Mouse (Mus musculus) fat pad, adult 2 months (tissue): Measurements from ENCODE around the gene Sema4d.

Experiments
- DNase-seq: peaks from one replicate; pipeline ENCODE4 v3.0.0-alpha.2; 2011; ENCODE audit warnings: low read depth, low spot score; ENCODE audit errors: extremely low read depth

Sema4d gene

DNA sequence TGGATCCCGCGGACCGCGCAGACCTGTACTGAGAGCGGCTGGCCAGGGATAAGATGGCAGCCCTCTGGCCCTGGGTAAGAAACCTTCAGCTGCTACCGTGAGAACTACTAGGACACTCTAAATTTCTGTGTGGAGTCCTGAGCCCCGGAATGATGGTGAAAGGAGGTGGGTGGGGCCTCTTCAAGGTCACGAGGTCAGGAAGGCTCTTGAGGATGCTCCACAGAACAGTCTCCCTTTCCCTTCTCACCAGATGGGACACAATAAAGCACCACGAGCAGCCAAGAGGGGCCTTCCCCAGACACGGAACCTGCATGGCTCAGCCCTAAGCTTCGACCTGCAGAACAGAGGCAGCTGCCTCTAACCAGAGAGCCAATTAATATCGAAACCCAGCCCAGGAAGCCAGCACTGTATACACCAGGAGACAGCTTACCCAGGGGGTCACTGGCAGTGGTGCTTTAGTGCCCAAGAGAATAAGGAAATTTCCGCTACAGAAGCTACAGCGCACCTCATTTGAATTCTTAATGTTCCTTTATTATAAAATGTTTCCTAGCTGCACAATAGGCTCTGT is 61.4 kb downstream of the Sema4d start:
- no peak for DNase-seq

- DNase-seq, result no peak
Measured at GRCm38 (mm10) chr13:51731474-51731873, 62.1 kb downstream of the Sema4d start.

DNA sequence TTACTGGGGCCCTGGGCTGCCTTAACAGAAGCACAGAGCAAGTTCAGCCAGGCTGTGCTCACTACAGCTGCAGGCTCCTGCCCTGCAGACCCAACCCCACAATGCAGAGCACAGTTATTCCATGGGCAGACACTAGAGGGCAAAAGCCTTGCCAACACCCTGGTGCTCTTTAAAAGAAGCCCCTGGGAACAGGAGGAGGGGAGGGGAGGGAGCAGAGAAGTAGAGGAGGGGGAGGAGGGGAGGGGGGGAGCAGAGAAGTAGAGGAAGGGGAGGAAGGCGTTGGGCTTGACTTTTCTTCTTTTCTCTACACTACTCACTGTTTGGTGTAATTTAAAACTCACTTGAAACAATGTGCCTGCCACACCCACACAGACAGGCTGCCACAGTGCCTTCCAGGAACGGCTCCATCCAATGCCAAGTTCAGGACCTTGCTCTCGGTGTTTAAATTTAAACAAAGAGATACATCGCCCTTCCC is 63.6 kb downstream of the Sema4d start:
- no peak for DNase-seq

- no peak for DNase-seq
Measured at GRCm38 (mm10) chr13:51727364-51727763, 66.2 kb downstream of the Sema4d start.

DNA sequence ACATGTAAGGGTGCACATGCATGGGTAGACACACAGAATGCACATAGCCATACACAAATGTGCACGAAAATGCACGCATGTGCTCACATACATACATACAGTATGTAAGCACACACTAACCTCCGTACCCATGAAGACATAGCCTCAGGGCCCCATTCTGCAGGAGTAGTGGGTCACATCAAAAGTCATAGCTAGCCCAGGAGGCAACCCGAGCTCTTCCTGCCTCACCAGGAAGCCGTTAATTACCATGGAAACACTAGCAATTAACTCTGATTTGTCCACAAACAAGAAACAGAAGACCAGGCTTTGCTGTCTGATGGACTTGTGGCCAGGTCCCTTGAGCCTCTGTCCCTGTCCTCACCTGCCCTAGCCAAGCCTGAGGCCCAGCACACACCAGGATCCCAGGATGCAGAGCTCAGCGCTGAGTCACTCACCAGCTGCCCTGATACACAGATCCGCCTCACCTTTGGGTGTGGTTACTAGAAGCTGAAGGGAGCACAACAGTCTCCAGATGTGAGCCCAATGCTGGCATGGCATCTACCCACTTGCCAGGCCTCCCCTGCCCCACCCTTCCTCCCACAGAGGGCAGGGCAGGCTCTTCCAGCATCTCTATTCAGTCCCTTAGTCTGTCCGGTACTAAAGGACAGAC is 67.5 kb downstream of the Sema4d start:
- DNase-seq, result no peak

DNA sequence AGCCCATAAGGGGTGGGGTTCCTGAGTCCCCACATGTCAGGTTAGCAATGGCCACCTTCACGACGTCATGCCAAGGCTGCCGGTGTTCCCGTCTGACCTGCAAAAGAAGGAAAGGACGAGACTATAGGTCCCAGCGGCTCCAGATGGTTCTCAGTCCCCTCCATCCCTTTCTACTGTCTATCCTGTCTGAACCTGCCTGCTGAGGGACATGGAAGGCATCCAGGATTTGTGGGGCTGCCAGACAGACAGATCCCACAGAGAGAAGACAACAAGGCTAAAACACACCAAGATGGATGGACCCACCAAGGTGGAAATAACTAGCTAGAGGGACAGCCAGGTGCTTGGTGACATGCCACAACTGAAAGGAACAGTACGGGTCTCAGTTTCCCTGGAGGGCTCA is 68.1 kb downstream of the Sema4d start:
- DNase-seq, result no peak

GRCm38 (mm10) chr13:51724566-51724965 is 69.0 kb downstream of the Sema4d start:
- no peak for DNase-seq

- no peak for DNase-seq
Measured at GRCm38 (mm10) chr13:51723114-51723513, 70.4 kb downstream of the Sema4d start.

DNA sequence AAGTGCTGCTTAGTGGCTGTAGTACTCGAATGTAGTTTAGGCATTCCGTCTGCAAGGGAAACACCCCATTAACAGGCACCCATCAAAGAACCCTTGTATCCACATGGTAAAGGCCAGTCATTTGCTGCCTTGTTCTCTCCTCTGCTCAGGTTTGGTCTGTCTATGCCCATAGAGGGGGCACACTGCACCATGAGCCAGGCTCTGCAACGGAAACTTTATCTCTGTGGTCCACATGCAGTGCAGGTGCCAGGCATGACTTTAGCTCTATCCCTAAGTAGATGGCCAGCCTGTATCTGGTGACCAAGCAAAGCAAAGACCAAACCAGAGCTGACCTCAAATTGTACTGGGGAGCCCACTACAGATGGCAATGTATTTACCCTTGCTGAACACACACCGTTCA is 73.0 kb downstream of the Sema4d start:
- DNase-seq, result no peak

DNA sequence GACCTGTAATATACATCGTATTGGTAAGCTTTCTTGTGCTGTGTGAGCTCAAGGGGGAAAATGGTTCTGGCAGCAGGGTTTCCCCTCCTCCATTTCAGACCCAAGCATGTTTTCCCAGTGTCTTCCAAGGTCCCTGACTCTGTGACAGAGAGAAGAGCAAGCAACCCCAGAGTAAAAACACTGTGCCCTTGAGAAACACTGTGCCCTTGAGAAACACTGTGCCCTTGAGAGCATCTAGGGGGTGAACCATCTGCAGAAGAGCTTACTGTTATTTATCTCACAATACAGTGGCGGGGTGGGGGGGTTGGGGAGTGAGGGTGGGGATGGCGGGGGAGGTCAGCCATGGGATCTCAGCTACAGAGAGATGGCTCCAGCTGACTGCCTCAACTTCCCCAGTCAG is 74.3 kb downstream of the Sema4d start:
- no peak for DNase-seq

- DNase-seq, result no peak
Measured at GRCm38 (mm10) chr13:51716350-51717263, 76.9 kb downstream of the Sema4d start.

DNA sequence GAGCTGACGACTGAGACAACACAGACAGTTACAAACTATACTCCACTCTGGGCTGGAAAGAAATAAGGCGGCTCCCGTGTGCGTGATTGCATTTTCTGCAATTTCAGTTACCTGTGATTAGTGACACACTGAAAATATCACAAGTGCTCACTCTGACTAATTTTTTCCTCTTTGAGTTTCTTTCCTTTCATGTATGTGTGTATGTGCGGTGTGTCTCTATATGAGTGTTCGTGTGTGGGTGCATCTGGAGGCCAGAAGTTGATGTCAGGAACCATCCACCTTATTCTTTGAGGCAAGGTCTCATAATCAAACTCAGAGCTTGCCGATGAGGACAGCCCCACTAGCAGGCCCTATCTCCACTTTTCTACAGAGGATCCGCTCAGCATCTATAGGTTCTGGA is 81.5 kb downstream of the Sema4d start:
- no peak for DNase-seq

DNA sequence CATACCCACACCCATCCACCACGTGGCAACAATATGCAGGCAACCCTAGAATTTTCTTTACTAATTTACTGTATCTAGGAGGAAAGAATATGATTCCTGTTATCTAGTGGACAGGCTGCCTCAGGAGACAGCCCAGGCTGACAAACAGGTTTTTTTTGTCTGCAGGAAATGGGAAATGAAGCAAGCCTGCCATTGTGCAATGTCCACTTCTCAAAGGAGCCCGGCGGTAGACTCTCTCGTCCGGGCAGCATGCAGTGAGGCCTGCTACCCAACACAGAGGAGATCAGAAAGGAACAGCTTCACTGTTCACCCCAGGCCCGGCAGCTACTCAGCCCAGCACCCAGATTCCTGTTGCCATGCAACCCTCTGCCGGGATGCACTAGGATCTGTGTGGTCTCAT is 82.8 kb downstream of the Sema4d start:
- peak; percentile 54 for DNase-seq

DNA sequence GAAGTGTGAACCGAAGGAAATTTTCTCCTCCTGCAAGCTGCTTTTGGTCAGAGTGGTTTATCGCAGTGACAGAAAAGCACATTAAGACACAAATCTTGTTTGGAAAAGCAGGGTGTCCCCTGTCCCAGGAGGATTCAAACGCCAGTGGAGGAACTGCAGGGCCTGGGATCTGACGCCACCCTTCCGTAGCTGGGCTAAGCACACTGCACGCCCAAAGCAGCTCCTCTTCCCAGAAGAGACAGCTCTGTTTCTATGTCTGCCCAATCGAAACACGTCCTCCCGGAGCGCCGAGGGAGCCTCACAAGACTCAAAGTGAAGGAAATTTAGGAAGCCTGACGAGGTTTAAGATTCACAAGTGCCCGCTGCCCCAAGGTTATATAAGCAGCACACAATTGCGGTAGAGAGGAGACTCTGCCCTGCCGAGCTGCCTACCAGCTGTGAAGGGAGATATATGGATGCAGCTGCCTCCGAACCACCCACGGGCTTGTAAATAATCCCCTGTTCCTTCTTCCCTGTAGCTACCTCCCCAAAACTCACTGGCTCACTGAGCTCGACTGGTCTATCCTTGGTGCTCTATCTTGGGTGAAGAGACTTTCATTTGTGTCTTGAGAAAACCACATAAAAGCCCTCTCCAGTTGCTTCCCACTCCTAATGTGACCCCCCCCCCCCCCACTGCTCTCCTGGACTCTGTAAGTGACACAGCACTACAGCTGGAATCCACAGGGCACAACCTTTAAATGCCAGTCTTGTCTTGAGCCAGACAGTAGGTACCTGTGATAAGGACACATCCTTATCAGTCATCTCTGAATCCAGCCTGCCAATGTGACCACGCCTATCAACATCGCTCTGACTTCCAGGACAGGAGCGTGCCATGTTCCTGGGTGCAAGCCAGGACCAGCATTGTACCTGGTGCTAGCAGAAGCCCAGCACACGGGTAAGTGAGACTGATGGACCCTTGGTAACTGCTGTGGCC is 87.4 kb downstream of the Sema4d start:
- DNase-seq, result no peak

GRCm38 (mm10) chr13:51703893-51704292 is 89.7 kb downstream of the Sema4d start:
- no peak for DNase-seq

- DNase-seq, result no peak
Measured at GRCm38 (mm10) chr13:51698318-51698717, 95.2 kb downstream of the Sema4d start.

GRCm38 (mm10) chr13:51697897-51698296 is 95.7 kb downstream of the Sema4d start:
- no peak for DNase-seq

DNA sequence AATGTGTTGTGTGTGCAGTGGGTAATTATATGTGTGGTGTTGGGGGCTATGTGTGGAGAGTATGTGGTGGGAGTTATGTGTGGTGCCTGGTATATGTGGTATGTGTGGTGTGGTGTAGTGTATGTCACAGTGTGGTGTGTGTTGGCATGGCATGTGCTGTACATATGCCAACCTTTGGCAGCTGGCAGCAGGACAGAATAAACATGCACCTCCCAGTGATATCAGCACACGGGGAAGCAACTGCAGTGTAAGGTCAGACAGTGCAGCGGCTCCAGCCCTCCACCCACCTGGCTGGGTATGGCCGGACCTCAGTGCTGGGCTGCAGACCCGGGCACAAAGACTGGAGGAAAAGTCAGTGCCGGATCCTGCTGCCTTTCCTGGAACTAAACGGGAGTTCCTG is 96.1 kb downstream of the Sema4d start:
- DNase-seq, result no peak

GRCm38 (mm10) chr13:51696481-51696880 is 97.1 kb downstream of the Sema4d start:
- no peak for DNase-seq

DNA sequence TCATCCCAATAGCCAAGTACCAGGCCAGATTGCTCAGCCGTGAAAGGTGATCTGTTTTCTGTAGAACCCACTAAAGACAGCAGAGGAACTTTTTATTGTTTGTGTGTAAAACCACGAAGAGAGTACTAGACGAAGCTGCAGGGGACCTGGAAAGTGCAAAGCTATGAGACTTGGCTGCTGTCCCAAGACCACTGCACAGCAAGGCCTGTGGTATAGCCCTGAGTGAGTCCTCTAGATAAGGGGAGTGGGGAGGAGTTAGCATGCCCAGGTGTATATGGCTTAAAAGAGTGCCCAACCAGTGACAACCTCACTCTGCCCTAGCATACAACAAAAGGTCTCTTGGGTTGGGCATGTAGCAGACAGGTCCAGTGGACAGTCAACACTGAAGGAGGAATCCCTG is 104.9 kb downstream of the Sema4d start:
- DNase-seq, result no peak

- no peak for DNase-seq
Measured at GRCm38 (mm10) chr13:51686966-51687365, 106.6 kb downstream of the Sema4d start.
